Mouse (Mus musculus) ES-E14 (cell line): ENCODE data around the gene Slc15a1. TPM values are rescaled to one million over a fixed set of nuclear protein-coding genes. Genes with fewer than 3 reads are reported as not detected.
"Not testable (repeated sequence)": the region's sequence is repeated elsewhere in the genome, so short reads cannot be mapped to it uniquely, and the experiment has no call there.

Experiments used
- DNase-seq: peaks from one replicate; pipeline ENCODE4 v3.0.0-alpha.2; 2013; ENCODE audit warnings: low read depth, low spot score
- H3K27ac ChIP-seq: 2 replicates; pipeline ENCODE4 v1.5.1; 2012; ENCODE audit warnings: low read depth, mild to moderate bottlenecking, low read length, moderate library complexity, mixed read lengths; ENCODE audit not compliant: poor library complexity, insufficient read depth, severe bottlenecking
- H3K36me3 ChIP-seq: 2 replicates; pipeline ENCODE4 v1.6.1; 2012; ENCODE audit warnings: mild to moderate bottlenecking, low read length, moderate library complexity, mixed read lengths; ENCODE audit not compliant: control insufficient read depth, poor library complexity, insufficient read depth, severe bottlenecking
- H3K4me1 ChIP-seq, 2 experiments: fragments of 150-350 bp in 1 of 2; sonication (generic) in 1 of 2; 2 replicates each; pipeline ENCODE4 v1.6.1; 2012; ENCODE audit warnings: low read length in 2 of 2, mild to moderate bottlenecking in 1 of 2, mixed read lengths in 1 of 2; ENCODE audit not compliant: control insufficient read depth in 2 of 2, insufficient read depth in 2 of 2, poor library complexity in 1 of 2
- H3K4me3 ChIP-seq, 2 experiments: fragments of 150-350 bp in 1 of 2; sonication (generic) in 1 of 2; 2 replicates each; pipeline ENCODE4 v1.5.1; 2012; ENCODE audit warnings: low read length in 2 of 2, low read depth in 1 of 2, mild to moderate bottlenecking in 1 of 2, mixed read lengths in 1 of 2; ENCODE audit not compliant: insufficient read depth in 1 of 2, poor library complexity in 1 of 2, severe bottlenecking in 1 of 2
- H3K9ac ChIP-seq: 2 replicates; pipeline ENCODE4 v1.6.1; 2012; ENCODE audit warnings: low read depth, mild to moderate bottlenecking, low read length, mixed read lengths; ENCODE audit not compliant: poor library complexity, insufficient read depth, severe bottlenecking
- H3K9me3 ChIP-seq: fragments of 150-350 bp; sonication (generic); 2 replicates; pipeline ENCODE4 v1.6.1; 2012; ENCODE audit warnings: low read depth, mild to moderate bottlenecking, low read length; ENCODE audit not compliant: control insufficient read depth, insufficient read depth
- CHD2 ChIP-seq: IDR thresholded peaks from 2 replicates; pipeline ENCODE4 v1.6.1; 2014; ENCODE audit warnings: mild to moderate bottlenecking, low read depth, low read length, inconsistent platforms
- HCFC1 ChIP-seq: IDR thresholded peaks from 2 replicates; pipeline ENCODE4 v1.6.1; 2012; ENCODE audit warnings: low read length, inconsistent platforms, borderline replicate concordance; ENCODE audit not compliant: insufficient read depth
- MAFK ChIP-seq: IDR thresholded peaks from 2 replicates; pipeline ENCODE4 v1.6.1; 2014; ENCODE audit warnings: mild to moderate bottlenecking, low read depth, low read length, inconsistent platforms; ENCODE audit not compliant: insufficient read depth
- ZC3H11A ChIP-seq: IDR thresholded peaks from 2 replicates; pipeline ENCODE4 v1.6.1; 2012; ENCODE audit warnings: low read depth, mild to moderate bottlenecking, inconsistent platforms, low read length, borderline replicate concordance
- ZNF384 ChIP-seq: IDR thresholded peaks from 2 replicates; pipeline ENCODE4 v1.6.1; 2012; ENCODE audit warnings: low read depth, low read length, inconsistent platforms
- in situ Hi-C, 2 experiments: fragments of 600-800 bp; cut with MboI; formaldehyde crosslinking; loops; one replicate each; pipeline ENCODE4 v1.15.1; 2025; ENCODE audit warnings: low sequenced_read_pairs in 2 of 2, inconsistent platforms in 1 of 2; ENCODE audit not compliant: unreplicated experiment in 2 of 2
- total RNA-seq: library from RNA; depleted of rRNA; stranded (reverse); fragments of 300-350 nt; gene quantifications from 2 replicates; pipeline ENCODE4 v1.2.3, GENCODE M21; 2012; rRNA removed

Gene Slc15a1
- total RNA-seq, 1 experiment = 4.6 TPM

GRCm38 (mm10) chr14:121417594-121417993 lies 87.5 kb downstream of the Slc15a1 start:
- Histone ChIP-seq H3K4me1 (no peaks in the 10 kb centered on the region), H3K36me3 (no peaks in the 10 kb centered on the region), H3K4me3 (no peak overlapping the region), H3K9me3 (no peaks in the 10 kb centered on the region), H3K27ac (no peak overlapping the region), H3K9ac (no peak overlapping the region)
- no peak for DNase-seq
- in situ Hi-C loops = no loop called here
- TF ChIP-seq CHD2 = no peak
- TF ChIP-seq HCFC1 = no peak
- TF ChIP-seq ZC3H11A = no peak
- no peak for TF ChIP-seq ZNF384
- no peak for TF ChIP-seq MAFK

GRCm38 (mm10) chr14:121416626-121417319 lies 88.3 kb downstream of the Slc15a1 start:
- no peaks in the 10 kb centered on the region for H3K36me3 ChIP-seq
- no peaks in the 10 kb centered on the region for H3K4me1 ChIP-seq
- H3K9me3 ChIP-seq = no peaks in the 10 kb centered on the region
- TF ChIP-seq HCFC1 = no peak
- TF ChIP-seq CHD2 = no peak
- TF ChIP-seq ZC3H11A = no peak
- no peak for TF ChIP-seq MAFK
- no peak for TF ChIP-seq ZNF384
- in situ Hi-C loops = no loop called here
- H3K9ac ChIP-seq = no peak overlapping the region
- no peak overlapping the region for H3K27ac ChIP-seq
- no peak overlapping the region for H3K4me3 ChIP-seq
- DNase-seq = no peak

- DNase-seq = no peak
- TF ChIP-seq CHD2 = no peak
- no peak for TF ChIP-seq ZC3H11A
- no peak for TF ChIP-seq MAFK
- TF ChIP-seq ZNF384 = no peak
- no peak for TF ChIP-seq HCFC1
- in situ Hi-C loops = no loop called here
Measured at GRCm38 (mm10) chr14:121414635-121415241, 90.3 kb downstream of the Slc15a1 start.

GRCm38 (mm10) chr14:121413726-121414125 lies 91.3 kb downstream of the Slc15a1 start:
- H3K9me3 ChIP-seq, H3K9ac ChIP-seq, H3K36me3 ChIP-seq, DNase-seq, H3K4me3 ChIP-seq, H3K27ac ChIP-seq, H3K4me1 ChIP-seq, in situ Hi-C loops: not testable (repeated sequence)

More at GRCm38 (mm10) chr14:121414635-121415241, 90.3 kb downstream of the Slc15a1 start:
- H3K4me3 ChIP-seq = no peak overlapping the region
- no peaks in the 10 kb centered on the region for H3K9me3 ChIP-seq
- H3K36me3 ChIP-seq = no peaks in the 10 kb centered on the region
- no peak overlapping the region for H3K9ac ChIP-seq
- H3K27ac ChIP-seq = no peak overlapping the region
- no peaks in the 10 kb centered on the region for H3K4me1 ChIP-seq

Other genes with a start within 250 kb of the Slc15a1 start
- 21.2 and 39.5 TPM in 2 replicates for gene Stk24, start 125.2 kb downstream of the Slc15a1 start, total RNA-seq